Mouse (Mus musculus) embryonic facial prominence, embryonic 13.5 days (tissue): ENCODE measurements around the gene Cyp2w1. TPM values are rescaled to one million over a fixed set of nuclear protein-coding genes. Genes with fewer than 3 reads are reported as not detected.
A peak's percentile ranks its signal among the peaks of the same experiment; 100 is the strongest.

ENCODE experiments used
- ATAC-seq: fragments of 200-750 bp; cut with Nextera tagmentation; 2 replicates; pipeline ENCODE4 v1.8.0; 2017; ENCODE audit warnings: low read depth; ENCODE audit not compliant: insufficient number of reproducible peaks, insufficient read depth, low FRiP score, low TSS enrichment
- H3K27ac ChIP-seq: fragments of 300-500 bp; sonication (generic); 2 replicates; pipeline ENCODE4 v1.5.1; 2015; ENCODE audit warnings: moderate library complexity, mild to moderate bottlenecking, inconsistent platforms
- H3K27me3 ChIP-seq: fragments of 300-500 bp; sonication (generic); 2 replicates; pipeline ENCODE4 v1.6.1; 2015; ENCODE audit warnings: mild to moderate bottlenecking, inconsistent platforms
- H3K36me3 ChIP-seq: fragments of 300-500 bp; sonication (generic); 2 replicates; pipeline ENCODE4 v1.6.1; 2015; ENCODE audit warnings: mild to moderate bottlenecking, inconsistent platforms
- H3K4me1 ChIP-seq: fragments of 300-500 bp; sonication (generic); 2 replicates; pipeline ENCODE4 v1.6.1; 2015; ENCODE audit warnings: inconsistent platforms
- H3K4me2 ChIP-seq: fragments of 300-500 bp; sonication (generic); 2 replicates; pipeline ENCODE4 v1.6.1; 2015; ENCODE audit warnings: moderate library complexity, mild to moderate bottlenecking, inconsistent platforms
- H3K4me3 ChIP-seq: fragments of 300-500 bp; sonication (generic); 2 replicates; pipeline ENCODE4 v1.5.1; 2015; ENCODE audit warnings: mild to moderate bottlenecking, inconsistent platforms
- H3K9ac ChIP-seq: fragments of 300-500 bp; sonication (generic); 2 replicates; pipeline ENCODE4 v1.6.1; 2015; ENCODE audit warnings: mild to moderate bottlenecking, inconsistent platforms
- H3K9me3 ChIP-seq: fragments of 300-500 bp; sonication (generic); 2 replicates; pipeline ENCODE4 v1.6.1; 2016; ENCODE audit warnings: inconsistent platforms
- WGBS: fragments of 180-500 bp; shearing (Covaris S2); methylation state at CpG from one replicate; pipeline ENCODE4 v1.1.7; 2015; ENCODE audit warnings: mixed read lengths; 5-methylcytosine and 5-hydroxymethylcytosine counted together
- polyA plus RNA-seq: library from polyadenylated mRNA; unstranded; fragments of >200 nt; fragmentation: Nextera tagmentation; extraction: Ambion mirVana; gene quantifications from 2 replicates; pipeline ENCODE4 v1.2.1, GENCODE M21; 2015

Cyp2w1 gene
- 12.8 and 17.0 TPM in 2 replicates for polyA plus RNA-seq

DNA sequence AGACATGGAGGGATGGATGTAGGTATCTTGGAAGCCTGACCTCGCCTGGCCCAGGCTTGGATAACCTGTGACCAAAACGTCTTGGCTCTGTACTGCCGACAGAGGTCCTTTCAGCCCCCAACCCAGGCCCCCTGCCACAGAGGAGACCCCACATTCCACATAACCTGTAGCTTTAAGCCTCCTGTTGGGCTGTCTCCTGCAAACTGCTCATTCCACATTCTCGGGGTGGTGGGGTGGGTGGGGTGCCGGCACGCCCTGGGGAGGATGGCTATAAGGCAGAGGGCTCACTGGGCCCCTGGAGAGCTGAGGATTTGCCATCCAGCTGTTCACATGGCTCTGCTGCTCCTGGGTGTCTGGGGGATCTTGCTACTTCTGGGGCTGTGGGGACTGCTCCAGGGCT lies at the start of gene Cyp2w1:
Cyp2w1 (plus strand) TSS at position 301 of the 400 bp plus-strand sequence.
- Histone ChIP-seq H3K36me3 (no peaks in the 10 kb centered on the region), H3K27me3 (no peaks in the 10 kb centered on the region), H3K9me3 (no peaks in the 10 kb centered on the region), H3K4me1 (peaks cover 40% of the 10 kb centered on the region), H3K27ac (peak within 1 kb of the TSS; percentile 87), H3K4me2 (peak within 1 kb of the TSS; percentile 45), H3K9ac (peak within 1 kb of the TSS; percentile 44), H3K4me3 (peak within 1 kb of the TSS; percentile 29)
- 47% methylated on average over 6 of the region's 6 CpGs for WGBS
- no peak for ATAC-seq

DNA sequence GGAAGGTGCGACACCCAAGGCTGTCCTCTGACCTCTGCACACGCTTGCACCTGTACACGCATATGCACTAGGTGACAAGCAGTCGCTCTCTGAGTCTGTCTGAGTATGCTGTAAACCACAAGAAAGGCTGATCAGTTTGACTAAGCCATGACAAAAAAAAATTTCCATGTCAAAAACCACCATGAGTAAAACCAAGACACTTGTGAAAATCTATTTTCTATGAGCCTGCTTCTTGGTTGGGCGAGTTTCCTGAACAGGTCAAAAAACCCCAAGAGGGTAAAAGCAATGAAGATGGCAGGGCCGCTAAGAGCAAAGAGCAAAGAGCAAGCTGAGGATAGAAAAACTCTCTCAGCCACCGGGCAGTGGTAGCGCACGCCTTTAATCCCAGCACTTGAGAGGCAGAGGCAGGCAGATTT lies 48.8 kb upstream of the Cyp2w1 start:
- WGBS: 84% methylated on average over 9 of the region's 9 CpGs
- H3K4me1 ChIP-seq: no peaks in the 10 kb centered on the region
- H3K27ac ChIP-seq: no peak overlapping the region
- ATAC-seq: no peak
- H3K4me3 ChIP-seq: no peak overlapping the region
- H3K36me3 ChIP-seq: no peaks in the 10 kb centered on the region
- no peaks in the 10 kb centered on the region for H3K9me3 ChIP-seq
- H3K9ac ChIP-seq: no peak overlapping the region
- H3K27me3 ChIP-seq: no peaks in the 10 kb centered on the region
- H3K4me2 ChIP-seq: no peak overlapping the region

DNA sequence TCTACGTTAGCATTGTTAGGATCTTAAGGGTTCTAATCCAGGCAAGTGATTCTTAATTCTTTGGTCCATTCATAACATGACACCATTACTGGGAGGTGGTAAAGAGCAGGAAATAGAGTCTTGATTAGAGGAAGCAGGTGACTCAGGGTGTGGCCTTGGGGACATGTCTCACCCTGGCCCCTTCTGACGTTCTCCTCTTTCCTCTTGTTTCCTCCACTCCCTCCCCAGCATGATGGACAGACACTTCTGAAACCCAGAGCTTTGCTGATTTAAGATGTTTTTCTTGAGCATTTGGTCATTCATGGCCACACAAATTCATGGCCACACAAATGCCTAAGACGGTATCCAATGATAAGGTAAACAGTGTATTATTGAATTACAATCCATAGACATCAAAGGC lies 42.5 kb upstream of the Cyp2w1 start:
- H3K4me3 ChIP-seq: no peak overlapping the region
- no peaks in the 10 kb centered on the region for H3K9me3 ChIP-seq
- WGBS: 69% methylated on average over 3 of the region's 3 CpGs
- no peak overlapping the region for H3K27ac ChIP-seq
- no peak for ATAC-seq
- no peaks in the 10 kb centered on the region for H3K27me3 ChIP-seq
- H3K4me1 ChIP-seq: no peaks in the 10 kb centered on the region
- no peak overlapping the region for H3K9ac ChIP-seq
- H3K4me2 ChIP-seq: no peak overlapping the region
- no peaks in the 10 kb centered on the region for H3K36me3 ChIP-seq

DNA sequence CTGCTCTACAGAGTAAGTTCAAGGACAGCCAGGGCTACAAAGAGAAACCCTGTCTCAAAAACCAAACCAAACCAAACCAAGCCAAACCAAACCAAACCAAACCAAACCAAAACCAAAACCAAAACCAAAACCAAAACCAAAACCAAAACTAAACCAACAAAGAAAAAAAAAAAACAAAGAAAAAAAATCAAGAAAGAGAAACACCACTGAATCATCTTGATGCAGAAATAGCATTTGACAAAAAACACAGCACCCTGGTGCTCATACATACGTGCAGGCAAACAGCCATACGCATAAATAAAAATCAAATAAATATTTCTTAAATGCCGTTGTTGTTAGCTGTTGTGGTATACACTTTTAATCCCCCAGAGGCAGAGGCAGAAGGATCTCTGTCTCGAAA lies 41.9 kb upstream of the Cyp2w1 start:
- no peak overlapping the region for H3K9ac ChIP-seq
- H3K4me1 ChIP-seq: no peaks in the 10 kb centered on the region
- H3K36me3 ChIP-seq: no peaks in the 10 kb centered on the region
- no peak overlapping the region for H3K4me3 ChIP-seq
- H3K27me3 ChIP-seq: no peaks in the 10 kb centered on the region
- WGBS: 88% methylated on average over 4 of the region's 4 CpGs
- H3K27ac ChIP-seq: no peak overlapping the region
- ATAC-seq: no peak
- no peak overlapping the region for H3K4me2 ChIP-seq
- no peaks in the 10 kb centered on the region for H3K9me3 ChIP-seq

DNA sequence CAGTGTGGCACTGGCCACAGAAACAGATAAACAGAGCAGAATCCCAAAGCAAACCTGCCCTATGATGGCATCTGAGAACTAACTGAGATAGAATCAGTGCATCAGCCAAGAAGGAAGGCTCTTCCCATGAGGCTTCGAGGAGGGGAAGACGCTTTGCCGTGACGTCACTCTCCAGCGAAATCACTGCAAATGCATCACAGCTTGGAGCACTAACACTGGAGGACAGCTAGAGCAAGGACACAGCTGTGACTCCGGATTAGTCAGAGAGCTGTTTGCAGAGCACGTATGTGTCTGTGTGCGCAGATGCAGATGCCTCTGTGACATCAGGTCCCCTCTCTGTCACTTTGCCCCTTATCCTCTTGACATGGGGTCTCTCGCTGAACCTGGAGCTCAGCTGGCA lies 40.6 kb upstream of the Cyp2w1 start:
- Histone ChIP-seq H3K9ac (no peak overlapping the region), H3K27me3 (no peaks in the 10 kb centered on the region), H3K27ac (no peak overlapping the region), H3K9me3 (no peaks in the 10 kb centered on the region), H3K36me3 (no peaks in the 10 kb centered on the region), H3K4me3 (no peak overlapping the region), H3K4me1 (no peaks in the 10 kb centered on the region), H3K4me2 (no peak overlapping the region)
- WGBS: 91% methylated on average over 9 of the region's 9 CpGs
- ATAC-seq: no peak

DNA sequence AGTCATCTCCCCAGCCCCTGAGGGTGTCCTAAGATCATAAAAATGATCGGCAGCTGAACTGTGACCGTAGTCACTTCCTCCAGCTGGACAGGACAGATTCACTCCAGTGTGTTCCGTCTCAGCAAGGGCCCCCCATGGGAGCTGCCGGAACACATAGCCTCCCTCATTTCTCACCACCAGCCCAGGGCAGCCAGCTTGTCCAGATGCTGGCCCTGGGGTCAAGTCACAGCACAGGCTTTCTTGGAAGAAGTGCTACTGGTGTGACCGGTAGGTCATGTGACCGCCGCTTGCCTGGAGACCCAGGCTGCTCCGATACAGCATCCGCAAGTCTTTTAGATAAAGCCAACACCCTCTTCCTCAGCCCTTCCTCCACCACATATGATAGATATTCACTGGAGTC lies 38.9 kb upstream of the Cyp2w1 start:
- WGBS: 82% methylated on average over 9 of the region's 9 CpGs
- no peaks in the 10 kb centered on the region for H3K9me3 ChIP-seq

DNA sequence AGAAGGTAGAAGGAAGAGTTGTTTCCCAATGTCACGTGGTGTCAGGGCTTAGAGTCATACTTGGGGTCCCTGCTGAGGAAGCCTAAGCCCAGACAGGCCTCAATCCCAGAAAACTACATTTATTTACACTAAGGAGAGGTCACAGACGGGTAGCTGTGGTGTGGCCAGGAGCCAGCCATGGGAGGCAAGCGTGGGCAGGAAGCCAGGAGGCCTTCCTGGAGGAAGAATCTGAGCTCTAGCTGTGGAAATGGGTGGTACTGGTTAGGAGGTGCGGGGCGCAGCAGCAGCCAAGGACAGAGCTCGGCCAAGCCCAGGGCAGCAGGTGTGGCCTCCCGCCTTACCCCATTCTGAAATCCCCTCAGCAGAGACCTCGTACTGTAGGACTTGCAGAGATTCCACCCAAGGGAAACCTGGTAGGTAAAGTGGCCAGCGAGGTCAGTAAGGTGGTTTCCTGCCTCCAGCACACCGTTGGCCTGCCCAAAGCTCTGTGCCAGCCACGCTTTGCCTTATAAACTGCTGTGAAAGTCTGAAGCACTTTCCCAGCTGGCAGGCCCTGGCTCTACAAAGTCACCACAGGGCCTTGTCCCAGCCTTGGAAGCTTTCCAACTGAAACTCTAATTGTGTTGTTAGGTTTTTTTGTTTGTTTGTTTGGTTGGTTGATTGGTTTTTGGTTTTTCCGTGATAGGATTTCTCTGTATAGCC lies 37.3 kb upstream of the Cyp2w1 start:
- no peaks in the 10 kb centered on the region for H3K4me1 ChIP-seq
- no peak overlapping the region for H3K4me2 ChIP-seq
- H3K4me3 ChIP-seq: no peak overlapping the region
- ATAC-seq: no peak
- H3K9ac ChIP-seq: no peak overlapping the region
- 79% methylated on average over 12 of the region's 12 CpGs for WGBS
- H3K27ac ChIP-seq: no peak overlapping the region
- no peaks in the 10 kb centered on the region for H3K9me3 ChIP-seq
- no peaks in the 10 kb centered on the region for H3K36me3 ChIP-seq
- no peaks in the 10 kb centered on the region for H3K27me3 ChIP-seq

More for the DNA sequence above, 38.9 kb upstream of the Cyp2w1 start:
- Histone ChIP-seq H3K27me3 (no peaks in the 10 kb centered on the region), H3K27ac (no peak overlapping the region), H3K4me2 (no peak overlapping the region), H3K4me1 (no peaks in the 10 kb centered on the region), H3K36me3 (no peaks in the 10 kb centered on the region), H3K9ac (no peak overlapping the region), H3K4me3 (no peak overlapping the region)
- no peak for ATAC-seq

DNA sequence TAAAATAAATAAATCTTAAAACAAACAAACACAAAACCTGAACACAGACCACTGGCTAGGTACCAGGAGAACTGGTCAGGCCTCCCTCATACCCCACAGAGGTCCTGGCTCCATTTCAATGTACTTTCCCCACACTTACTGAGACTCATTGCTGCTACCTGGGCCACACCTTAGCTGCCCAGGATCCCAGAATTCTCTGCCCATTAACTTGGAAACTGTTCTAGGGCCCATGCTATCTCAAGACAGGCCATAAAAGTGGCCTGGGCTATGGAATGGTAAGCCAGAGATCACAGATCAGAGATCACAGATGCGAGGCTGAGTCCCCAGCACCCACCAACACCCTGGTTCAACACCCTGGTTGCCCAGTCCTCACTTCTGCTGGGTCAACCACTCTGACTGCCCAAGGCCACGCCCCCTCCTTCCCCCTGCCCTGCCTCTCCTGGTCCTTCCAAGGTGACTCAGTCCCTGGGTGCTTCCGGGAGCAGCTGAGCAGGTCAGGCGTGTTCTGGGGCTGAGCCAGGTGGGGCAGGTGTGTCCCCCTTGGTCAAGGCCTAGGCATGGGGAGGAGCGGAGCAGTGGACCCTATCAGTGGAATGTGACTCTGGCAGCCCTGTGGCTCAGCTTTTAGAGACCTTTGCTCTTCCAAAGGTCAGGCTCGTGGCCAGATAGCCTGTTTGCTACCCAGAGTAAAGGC lies 35.3 kb upstream of the Cyp2w1 start:
- Histone ChIP-seq H3K4me2 (no peak overlapping the region), H3K4me1 (no peaks in the 10 kb centered on the region), H3K4me3 (no peak overlapping the region), H3K36me3 (no peaks in the 10 kb centered on the region), H3K9ac (no peak overlapping the region), H3K27me3 (no peaks in the 10 kb centered on the region), H3K9me3 (no peaks in the 10 kb centered on the region), H3K27ac (no peak overlapping the region)
- no peak for ATAC-seq
- 66% methylated on average over 6 of the region's 6 CpGs for WGBS

DNA sequence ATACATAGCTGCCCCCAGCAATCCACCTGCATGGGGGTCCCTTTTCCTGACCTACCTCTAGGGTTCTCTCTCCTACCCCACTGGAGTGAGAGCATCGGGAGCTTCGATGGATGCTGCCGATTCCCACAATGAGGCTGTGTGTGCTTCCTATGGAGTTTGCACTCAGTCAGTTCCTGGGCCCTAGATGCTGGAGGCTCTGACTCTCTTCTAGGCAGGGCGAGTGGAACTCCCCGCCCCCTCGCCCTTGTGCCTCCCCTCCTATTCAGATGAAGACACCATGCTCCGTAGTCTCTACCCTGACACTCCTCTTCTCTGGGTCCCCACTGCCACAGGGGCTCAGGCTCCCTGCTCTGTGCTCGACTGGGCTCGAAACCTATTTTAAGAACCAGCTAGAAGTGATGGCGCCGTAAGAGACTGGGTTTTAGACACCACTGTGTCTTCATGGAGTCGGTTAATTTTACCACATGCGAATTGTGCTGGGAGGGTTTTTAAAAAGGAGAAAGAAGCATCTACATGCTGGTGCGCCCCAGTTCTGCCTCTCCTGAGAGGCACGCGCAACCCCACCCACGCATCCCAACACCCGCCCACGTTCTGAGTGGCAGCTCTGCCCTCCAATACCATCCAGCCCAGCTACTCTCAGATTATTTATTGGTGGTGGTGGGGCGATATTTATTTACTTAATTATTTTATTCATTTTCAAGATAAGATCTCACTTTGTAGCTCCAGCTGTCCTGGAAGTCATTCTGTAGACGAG lies 34.5 kb upstream of the Cyp2w1 start:
- H3K9me3 ChIP-seq: no peaks in the 10 kb centered on the region
- 58% methylated on average over 21 of the region's 21 CpGs for WGBS

DNA sequence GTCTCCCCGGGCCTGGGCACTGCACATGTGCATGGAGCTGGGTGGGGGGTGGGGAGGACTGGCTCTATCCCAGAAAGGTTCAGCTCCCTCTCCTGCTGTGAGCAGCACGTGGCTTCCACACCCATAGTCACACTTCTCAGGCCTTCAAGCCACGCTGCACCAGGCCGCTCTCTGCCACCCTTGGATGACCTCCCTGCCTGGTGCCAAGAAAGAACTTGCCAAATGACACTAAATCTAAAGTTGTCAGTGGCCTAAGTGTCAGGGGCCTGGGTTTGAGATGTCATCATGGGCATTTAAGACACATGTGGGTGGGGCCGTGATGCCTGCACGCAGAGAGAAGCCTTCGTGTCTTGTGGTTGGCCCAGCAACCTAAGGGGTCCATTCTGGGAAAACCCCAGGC lies 32.0 kb upstream of the Cyp2w1 start:
- H3K4me1 ChIP-seq: peaks cover 7% of the 10 kb centered on the region; the same call in 1 of the 2 replicates
- ATAC-seq: no peak
- H3K27me3 ChIP-seq: peaks cover 32% of the 10 kb centered on the region
- no peak overlapping the region for H3K9ac ChIP-seq
- no peak overlapping the region for H3K4me3 ChIP-seq
- H3K9me3 ChIP-seq: no peaks in the 10 kb centered on the region
- 79% methylated on average over 7 of the region's 7 CpGs for WGBS
- no peaks in the 10 kb centered on the region for H3K36me3 ChIP-seq
- H3K4me2 ChIP-seq: no peak overlapping the region
- no peak overlapping the region for H3K27ac ChIP-seq

More for the DNA sequence above, 34.5 kb upstream of the Cyp2w1 start:
- Histone ChIP-seq H3K4me3 (no peak overlapping the region), H3K9ac (no peak overlapping the region), H3K27ac (no peak overlapping the region), H3K36me3 (no peaks in the 10 kb centered on the region), H3K4me1 (no peaks in the 10 kb centered on the region), H3K4me2 (no peak overlapping the region), H3K27me3 (peaks cover 8% of the 10 kb centered on the region)
- ATAC-seq: no peak

DNA sequence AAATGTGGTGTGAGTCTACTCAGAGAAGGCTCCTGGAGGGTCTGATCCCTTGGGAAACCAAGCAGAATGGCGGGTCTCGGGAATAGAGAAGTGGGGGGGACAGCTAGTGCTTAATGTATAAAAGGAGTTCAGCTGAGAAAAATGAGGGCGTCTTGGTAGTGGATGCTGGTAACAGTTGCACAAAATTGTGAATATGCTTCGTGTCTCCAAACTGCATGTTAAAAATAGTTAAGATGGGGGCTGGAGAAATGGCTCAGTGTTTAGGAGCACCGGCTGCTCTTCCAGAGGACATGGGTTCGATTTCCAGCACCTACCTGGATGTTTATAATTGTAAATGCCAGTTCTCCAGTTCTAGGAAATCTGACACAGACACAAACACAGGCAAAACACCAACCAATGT lies 31.1 kb upstream of the Cyp2w1 start:
- H3K9me3 ChIP-seq: no peaks in the 10 kb centered on the region
- WGBS: 76% methylated on average over 6 of the region's 6 CpGs
- no peak overlapping the region for H3K4me2 ChIP-seq
- peaks cover 7% of the 10 kb centered on the region; the same call in 1 of the 2 replicates for H3K4me1 ChIP-seq
- no peak for ATAC-seq
- no peaks in the 10 kb centered on the region for H3K36me3 ChIP-seq
- H3K27me3 ChIP-seq: peaks cover 42% of the 10 kb centered on the region
- H3K9ac ChIP-seq: no peak overlapping the region
- no peak overlapping the region for H3K4me3 ChIP-seq
- no peak overlapping the region for H3K27ac ChIP-seq
